Mouse (Mus musculus): ENCODE measurements at regions not wholly inside any gene's neighbourhood (a gene's known extent, or its start where the extent isn't known, plus 50 kb on each side); places are given as distances from the start of the nearest gene placed in this dataset.

GRCm38 (mm10) chr13:19514844-19515555 is 104.7 kb downstream of the Epdr1 start:
- no peak for TF ChIP-seq CTCF (IDR thresholded peaks at IDR 0.05; ENCODE audit: low read depth)
- TF ChIP-seq EP300 (IDR thresholded peaks at IDR 0.05; ENCODE audit: low read depth) = peak; percentile 92

All from liver, embryonic 14.5 days (tissue).